Mouse (Mus musculus): ENCODE results near the gene Rrp9.

DNA sequence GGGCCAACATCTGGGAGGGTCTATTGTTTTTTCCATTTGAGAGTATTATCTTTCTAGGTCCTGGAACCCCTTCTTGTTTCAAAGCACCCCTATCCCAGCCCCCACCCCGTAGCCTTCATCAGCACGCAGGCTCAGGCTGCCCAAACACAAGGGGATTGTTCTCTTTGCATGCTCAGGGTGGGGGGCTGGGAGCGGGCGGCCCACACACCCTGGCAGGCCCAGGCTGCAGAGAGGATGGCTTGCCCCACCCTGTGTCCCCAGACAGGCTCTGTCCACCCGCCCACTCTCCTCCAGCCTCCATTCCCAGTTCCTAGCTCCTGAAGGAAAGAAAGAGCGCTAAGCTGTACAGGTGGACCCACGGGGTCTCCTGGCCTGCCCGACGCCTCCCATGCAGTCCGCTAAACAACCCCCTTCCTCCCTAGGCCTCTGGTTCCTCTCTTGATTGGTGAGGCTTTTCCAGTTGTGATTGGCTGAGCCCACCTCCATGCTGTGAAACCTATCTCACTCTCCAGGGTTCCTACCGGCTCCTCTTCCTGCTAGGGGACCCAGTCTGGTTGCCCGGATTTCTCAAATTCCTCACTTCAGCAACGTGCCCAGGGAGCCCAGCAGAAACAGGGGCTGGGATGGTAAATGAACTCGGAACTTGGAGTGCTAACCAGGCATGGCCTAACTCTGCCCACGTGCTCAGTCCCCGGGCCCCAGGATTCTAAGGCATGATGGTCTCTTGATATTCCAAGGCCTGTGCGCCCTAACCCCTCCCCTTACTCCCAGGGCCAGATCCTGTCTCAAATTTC lies 20.7 kb upstream of the Rrp9 start:
- TF ChIP-seq CTCF (IDR thresholded peaks at IDR 0.05; ENCODE audit: low read depth) = no peak
- no peak for TF ChIP-seq EP300 (IDR thresholded peaks at IDR 0.05; ENCODE audit: low read depth)

Measured in liver, postnatal 0 days (tissue).